28 mouse cellular contexts compared by ENCODE assay signal in genomic region chr8:8494281-8494680, GRCm38 (mm10).
A peak's percentile ranks its signal among the peaks of the same experiment; 100 is the strongest.
DNase-seq lines count a peak whose midpoint lies in the region; ATAC-seq and TF ChIP-seq lines count a peak whose summit lies in the region.
"Had no signal": no experiment of that assay in that cellular context is flagged by ENCODE, and none has a peak within 500 bp of the region (broad histone marks: within the 10 kb centered on the region; RNA-seq: fewer than 3 reads in every experiment).

No protein-coding gene starts in this region.

- no peaks in the 10 kb centered on the region for H3K27me3 ChIP-seq in kidney, postnatal 0 days (ENCODE audit: insufficient read depth, low read length)
- no peaks in the 10 kb centered on the region for H3K27me3 ChIP-seq in kidney, adult 2 months (replicated peaks; ENCODE audit: control insufficient read depth, insufficient read depth, low read length)
- H3K27me3 ChIP-seq in testis, adult 2 months (ENCODE audit: control insufficient read depth, insufficient read depth, low read length): no peaks in the 10 kb centered on the region
- H3K27me3 ChIP-seq: Patski; stomach, embryonic 15.5 days had no signal

- no peak for TF ChIP-seq POLR2A in kidney, adult 2 months (IDR thresholded peaks at IDR 0.05; ENCODE audit: low read depth, low read length)
- no peak for TF ChIP-seq POLR2A in testis, adult 2 months (IDR thresholded peaks at IDR 0.05; ENCODE audit: control insufficient read depth, low read depth, low read length)

- no peaks in the 10 kb centered on the region for H3K9me3 ChIP-seq in kidney, postnatal 0 days (replicated peaks; ENCODE audit: low read length)
- H3K9me3 ChIP-seq: forebrain, embryonic 13.5 days; hindbrain, embryonic 12.5 days; midbrain, embryonic 13.5 days; stomach, embryonic 15.5 days had no signal

- DNase-seq in kidney, postnatal 0 days (ENCODE audit: low spot score): no peak
- no peak for DNase-seq in kidney, adult 2 months
- no peak for DNase-seq in testis, postnatal 14 days (ENCODE audit: low spot score)
- DNase-seq in R1 (ENCODE audit: low read depth, low spot score): peak; percentile 64
- DNase-seq in kidney, postnatal 4 days: no peak
- DNase-seq: adrenal gland, adult 2 months; adrenal gland, postnatal 36 days; B cell, adult 2 months; cerebellum, adult 18-20 months; cerebellum, postnatal 10 days; gastrocnemius, postnatal 10 days; heart, postnatal 36 days; kidney, adult 18-20 months; lung, adult 18-20 months; lung, postnatal 4 days; retina, postnatal 1 day; right cerebral cortex, postnatal 25 days; thymus, adult 2 months had no signal

- 91% methylated on average over 10 of the region's 10 CpGs for WGBS in kidney, postnatal 0 days
- WGBS in kidney, adult 2 months: 92% methylated on average over 10 of the region's 10 CpGs

- peak; percentile 20; the same call in 1 of the 2 replicates for TF ChIP-seq CTCF in kidney, postnatal 0 days (IDR thresholded peaks at IDR 0.05; ENCODE audit: low read depth)
- no peak for TF ChIP-seq CTCF in kidney, adult 2 months (conservative IDR thresholded peaks at IDR 0.05; ENCODE audit: insufficient read depth, insufficient read length, low read depth, low read length)
- TF ChIP-seq CTCF in testis, adult 2 months (IDR thresholded peaks at IDR 0.05; ENCODE audit: control insufficient read depth, insufficient read depth, insufficient replicate concordance, low read depth, low read length): peak; percentile 45; the same call in 1 of the 2 replicates

- no peak overlapping the region for H3K4me2 ChIP-seq in kidney, postnatal 0 days (ENCODE audit: low read length)
- H3K4me2 ChIP-seq: forebrain, embryonic 13.5 days; heart, embryonic 11.5 days; hindbrain, embryonic 12.5 days; midbrain, embryonic 13.5 days; stomach, embryonic 15.5 days had no signal

- no peaks in the 10 kb centered on the region for H3K36me3 ChIP-seq in kidney, postnatal 0 days (ENCODE audit: insufficient read depth, low read length)
- no peaks in the 10 kb centered on the region for H3K36me3 ChIP-seq in kidney, adult 2 months (ENCODE audit: control insufficient read depth, insufficient read depth, low read length)
- H3K36me3 ChIP-seq in testis, adult 2 months (ENCODE audit: control insufficient read depth, insufficient read depth, low read length): no peaks in the 10 kb centered on the region
- H3K36me3 ChIP-seq: hindbrain, embryonic 12.5 days; midbrain, embryonic 13.5 days; stomach, embryonic 15.5 days had no signal

- no peak for ATAC-seq in kidney, postnatal 0 days (replicated peaks; ENCODE audit: low FRiP score, low read depth)
- ATAC-seq: forebrain, embryonic 13.5 days; lung, postnatal 0 days; midbrain, embryonic 13.5 days; Patski had no signal

- H3K27ac ChIP-seq in kidney, postnatal 0 days: no peak overlapping the region
- H3K27ac ChIP-seq in kidney, adult 2 months (ENCODE audit: insufficient read depth, low read depth, low read length): no peak overlapping the region
- no peak overlapping the region for H3K27ac ChIP-seq in testis, adult 2 months (ENCODE audit: control insufficient read depth, insufficient read depth, low read depth, low read length)
- H3K27ac ChIP-seq: forebrain, embryonic 13.5 days; hindbrain, embryonic 12.5 days; midbrain, embryonic 13.5 days; stomach, embryonic 15.5 days had no signal

- 0 out of 2 replicates have a peak, but pooled peaks cover 5% of the 10 kb centered on the region for H3K4me1 ChIP-seq in kidney, postnatal 0 days (replicated peaks; ENCODE audit: insufficient read depth, low read length)
- no peaks in the 10 kb centered on the region for H3K4me1 ChIP-seq in kidney, adult 2 months (ENCODE audit: control insufficient read depth, insufficient read depth, low read length)
- no peaks in the 10 kb centered on the region for H3K4me1 ChIP-seq in testis, adult 2 months (ENCODE audit: control insufficient read depth, insufficient read depth, low read length)

- no peak overlapping the region for H3K4me3 ChIP-seq in kidney, postnatal 0 days (replicated peaks; ENCODE audit: low read depth, low read length)
- H3K4me3 ChIP-seq in kidney, adult 2 months (ENCODE audit: insufficient read depth, low read depth, low read length): no peak overlapping the region
- no peak overlapping the region for H3K4me3 ChIP-seq in testis, adult 2 months (ENCODE audit: control insufficient read depth, low read depth, low read length)
- H3K4me3 ChIP-seq: erythroblast, embryonic 14.5 days; forebrain, embryonic 13.5 days; hindbrain, embryonic 12.5 days; megakaryocyte, embryonic 14.5 days; midbrain, embryonic 13.5 days; stomach, embryonic 15.5 days had no signal

- H3K9ac ChIP-seq in kidney, postnatal 0 days (ENCODE audit: low read depth, low read length): no peak overlapping the region
- H3K9ac ChIP-seq: forebrain, embryonic 13.5 days; hindbrain, embryonic 12.5 days; midbrain, embryonic 13.5 days; stomach, embryonic 15.5 days had no signal
